Mouse (Mus musculus) hindbrain, embryonic 14.5 days (tissue): ENCODE data around the gene Adcy4. TPM values are rescaled to one million over a fixed set of nuclear protein-coding genes. Genes with fewer than 3 reads are reported as not detected.
A peak's percentile ranks its signal among the peaks of the same experiment; 100 is the strongest.
"Not testable (repeated sequence)": the region's sequence is repeated elsewhere in the genome, so short reads cannot be mapped to it uniquely, and the experiment has no call there.

Experiments used
- ATAC-seq: fragments of 200-750 bp; cut with Nextera tagmentation; 2 replicates; pipeline ENCODE4 v1.8.0; 2017; ENCODE audit warnings: moderate number of reproducible peaks, mild to moderate bottlenecking, moderate TSS enrichment, moderate library complexity; ENCODE audit not compliant: low FRiP score
- DNase-seq: peaks from one replicate; pipeline ENCODE4 v3.0.0-alpha.2; 2015; ENCODE audit warnings: low spot score
- H3K27ac ChIP-seq: fragments of 300-500 bp; sonication (generic); 2 replicates; pipeline ENCODE4 v1.5.1; 2014; ENCODE audit warnings: mild to moderate bottlenecking, moderate library complexity
- H3K27me3 ChIP-seq: fragments of 300-500 bp; sonication (generic); 2 replicates; pipeline ENCODE4 v1.6.1; 2014; ENCODE audit warnings: mild to moderate bottlenecking, low read length, mixed read lengths; ENCODE audit not compliant: control insufficient read depth, insufficient read depth
- H3K36me3 ChIP-seq: fragments of 300-500 bp; sonication (generic); replicated peaks from 2 replicates; pipeline ENCODE4 v1.6.1; 2014; ENCODE audit not compliant: control insufficient read depth, insufficient read depth
- H3K4me1 ChIP-seq: fragments of 300-500 bp; sonication (generic); replicated peaks from 2 replicates; pipeline ENCODE4 v1.6.1; 2014; ENCODE audit warnings: antibody characterized with exemption, low read length, mixed read lengths; ENCODE audit not compliant: control insufficient read depth, insufficient read depth
- H3K4me2 ChIP-seq: fragments of 300-500 bp; sonication (generic); replicated peaks from 2 replicates; pipeline ENCODE4 v1.6.1; 2014; ENCODE audit warnings: mild to moderate bottlenecking, moderate library complexity
- H3K4me3 ChIP-seq: fragments of 300-500 bp; sonication (generic); replicated peaks from 2 replicates; pipeline ENCODE4 v1.5.1; 2014; ENCODE audit warnings: mild to moderate bottlenecking, low read length
- H3K9ac ChIP-seq: fragments of 300-500 bp; sonication (generic); 2 replicates; pipeline ENCODE4 v1.6.1; 2014
- H3K9me3 ChIP-seq: fragments of 300-500 bp; sonication (generic); 2 replicates; pipeline ENCODE4 v1.6.1; 2016; ENCODE audit warnings: low read length; ENCODE audit not compliant: control insufficient read depth
- WGBS: fragments of 180-500 bp; shearing (Covaris S2); extraction: QIAGEN DNeasy Blood & Tissue Kit; methylation state at CpG from one replicate; pipeline ENCODE4 v1.1.7; 2014; 5-methylcytosine and 5-hydroxymethylcytosine counted together
- polyA plus RNA-seq: library from polyadenylated mRNA; unstranded; fragments of >200 nt; fragmentation: Nextera tagmentation; extraction: Ambion mirVana; gene quantifications from 2 replicates; pipeline ENCODE4 v1.2.1, GENCODE M21; 2014

Adcy4 gene
- polyA plus RNA-seq, 1 experiment from 2014 or later = 5.8 TPM

DNA sequence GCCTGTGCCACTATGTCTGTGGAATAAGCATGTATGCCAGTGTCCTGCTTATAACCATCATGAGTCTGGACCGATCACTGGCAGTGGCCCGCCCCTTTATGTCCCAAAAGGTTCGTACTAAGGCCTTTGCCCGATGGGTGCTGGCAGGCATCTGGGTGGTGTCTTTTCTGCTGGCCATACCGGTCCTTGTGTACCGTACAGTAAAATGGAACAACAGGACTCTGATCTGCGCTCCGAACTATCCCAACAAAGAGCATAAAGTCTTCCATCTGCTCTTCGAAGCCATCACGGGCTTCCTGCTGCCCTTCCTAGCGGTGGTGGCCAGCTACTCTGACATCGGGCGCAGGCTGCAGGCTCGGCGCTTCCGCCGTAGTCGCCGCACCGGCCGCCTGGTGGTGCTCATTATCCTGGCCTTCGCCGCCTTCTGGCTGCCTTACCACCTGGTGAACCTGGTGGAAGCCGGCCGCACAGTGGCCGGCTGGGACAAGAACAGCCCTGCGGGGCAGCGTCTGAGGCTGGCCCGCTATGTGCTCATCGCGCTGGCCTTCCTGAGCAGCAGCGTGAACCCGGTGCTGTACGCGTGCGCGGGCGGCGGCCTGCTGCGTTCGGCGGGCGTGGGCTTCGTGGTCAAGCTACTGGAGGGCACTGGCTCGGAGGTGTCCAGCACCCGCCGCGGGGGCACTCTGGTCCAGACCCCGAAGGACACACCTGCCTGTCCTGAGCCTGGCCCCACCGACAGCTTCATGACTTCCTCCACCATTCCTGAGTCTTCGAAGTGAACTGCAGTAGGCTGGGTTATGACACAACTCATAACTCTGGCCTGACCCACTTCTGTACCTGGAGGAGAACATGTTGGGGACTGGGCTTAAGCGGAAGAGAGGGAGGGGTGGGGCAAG lies 16.1 kb downstream of the Adcy4 start:
- Histone ChIP-seq H3K36me3 (no peaks in the 10 kb centered on the region), H3K9me3 (no peaks in the 10 kb centered on the region), H3K27me3 (peaks cover 60% of the 10 kb centered on the region), H3K4me2 (peak overlapping the region; percentile 55), H3K4me3 (peak overlapping the region; percentile 25), H3K4me1 (peaks cover 8% of the 10 kb centered on the region; the same call in 1 of the 2 replicates), H3K9ac (peak overlapping the region; percentile 46), H3K27ac (no peak overlapping the region)
- DNase-seq = peak; percentile 62
- WGBS = 15% methylated on average over 52 of the region's 52 CpGs
- peak; percentile 79 for ATAC-seq

GRCm38 (mm10) chr14:55765696-55766095 lies 18.2 kb downstream of the Adcy4 start, which contains the start of gene Ltb4r1:
Gene Ltb4r1 (plus strand): TSS chr14:55765962.
- Histone ChIP-seq H3K4me2 (no peak within 1 kb of the TSS), H3K4me1 (peaks cover 19% of the 10 kb centered on the region), H3K9ac (no peak within 1 kb of the TSS), H3K4me3 (no peak within 1 kb of the TSS), H3K36me3 (no peaks in the 10 kb centered on the region), H3K9me3 (no peaks in the 10 kb centered on the region), H3K27ac (no peak within 1 kb of the TSS), H3K27me3 (peaks cover 71% of the 10 kb centered on the region)
- DNase-seq (no peak), ATAC-seq (no peak)
- 87% methylated on average over 4 of the region's 4 CpGs for WGBS

GRCm38 (mm10) chr14:55763166-55763565 lies 20.7 kb downstream of the Adcy4 start:
- H3K4me3 ChIP-seq = no peak overlapping the region
- ATAC-seq = no peak
- H3K9me3 ChIP-seq = no peaks in the 10 kb centered on the region
- DNase-seq = no peak
- H3K36me3 ChIP-seq = no peaks in the 10 kb centered on the region
- no peak overlapping the region for H3K27ac ChIP-seq
- 62% methylated on average over 7 of the region's 7 CpGs for WGBS
- H3K9ac ChIP-seq = peak overlapping the region; percentile 83; the same call in 1 of the 2 replicates
- H3K27me3 ChIP-seq = peaks cover 57% of the 10 kb centered on the region
- no peak overlapping the region for H3K4me2 ChIP-seq
- H3K4me1 ChIP-seq = peaks cover 19% of the 10 kb centered on the region

DNA sequence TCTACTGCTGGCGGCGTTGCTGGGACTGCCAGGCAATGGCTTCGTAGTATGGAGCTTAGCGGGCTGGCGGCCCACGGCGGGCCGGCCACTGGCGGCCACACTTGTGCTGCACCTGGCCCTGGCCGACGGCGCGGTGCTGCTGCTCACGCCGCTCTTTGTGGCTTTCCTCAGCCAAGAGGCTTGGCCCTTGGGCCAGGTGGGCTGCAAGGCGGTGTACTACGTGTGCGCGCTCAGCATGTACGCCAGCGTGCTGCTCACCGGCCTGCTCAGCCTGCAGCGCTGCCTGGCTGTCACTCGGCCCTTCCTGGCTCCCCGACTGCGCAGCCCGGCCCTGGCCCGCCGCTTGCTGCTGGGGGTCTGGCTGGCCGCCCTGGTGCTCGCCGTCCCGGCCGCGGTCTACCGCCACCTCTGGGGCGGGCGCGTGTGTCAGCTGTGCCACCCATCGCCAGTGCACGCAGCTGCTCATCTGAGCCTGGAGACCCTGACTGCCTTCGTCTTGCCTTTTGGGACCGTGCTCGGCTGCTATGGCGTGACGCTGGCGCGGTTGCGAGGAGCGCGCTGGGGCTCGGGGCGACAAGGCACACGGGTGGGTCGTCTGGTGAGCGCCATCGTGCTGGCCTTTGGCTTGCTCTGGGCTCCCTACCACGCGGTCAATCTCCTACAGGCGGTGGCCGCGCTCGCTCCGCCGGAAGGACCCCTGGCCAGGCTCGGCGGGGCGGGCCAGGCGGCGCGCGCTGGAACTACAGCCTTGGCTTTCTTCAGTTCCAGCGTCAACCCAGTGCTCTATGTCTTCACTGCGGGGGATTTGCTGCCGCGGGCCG lies 21.7 kb downstream of the Adcy4 start:
- no peaks in the 10 kb centered on the region for H3K36me3 ChIP-seq
- DNase-seq (peak; percentile 55), ATAC-seq (peak; percentile 69)
- peak overlapping the region; percentile 83 for H3K9ac ChIP-seq
- WGBS = under 1% methylated on average over 77 of the region's 77 CpGs
- H3K4me3 ChIP-seq = peak overlapping the region; percentile 53
- no peaks in the 10 kb centered on the region for H3K9me3 ChIP-seq
- peaks cover 15% of the 10 kb centered on the region for H3K4me1 ChIP-seq
- H3K27me3 ChIP-seq = peaks cover 50% of the 10 kb centered on the region
- H3K27ac ChIP-seq = peak overlapping the region; percentile 67
- peak overlapping the region; percentile 90 for H3K4me2 ChIP-seq

DNA sequence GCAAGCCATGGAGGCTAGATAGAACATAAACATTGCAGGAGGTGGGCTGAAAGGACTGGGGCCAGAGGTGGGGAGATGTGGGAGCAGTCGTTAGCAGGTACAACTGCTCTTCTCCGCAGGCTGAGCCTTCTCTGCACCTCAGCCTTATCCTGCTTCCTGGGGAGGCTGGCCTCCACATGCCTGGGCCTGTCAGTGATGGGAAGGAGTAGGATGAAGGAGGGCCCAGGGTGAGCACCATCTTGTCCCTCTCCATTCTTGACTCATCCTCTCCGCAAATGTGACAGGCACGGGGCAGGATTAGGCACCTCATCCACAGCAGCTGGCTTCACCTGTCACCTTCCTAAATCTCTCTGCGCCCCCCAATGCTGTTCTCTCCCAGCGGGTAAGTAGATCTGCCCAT lies 22.7 kb downstream of the Adcy4 start, which contains the start of gene Ltb4r2:
Ltb4r2 (plus strand) TSS at position 266 of the 400 bp plus-strand sequence.
- ATAC-seq (no peak), DNase-seq (no peak)
- peaks cover 42% of the 10 kb centered on the region for H3K27me3 ChIP-seq
- H3K9ac ChIP-seq = peak within 1 kb of the TSS; percentile 83
- peaks cover 9% of the 10 kb centered on the region for H3K36me3 ChIP-seq
- peak within 1 kb of the TSS; percentile 67 for H3K27ac ChIP-seq
- 71% methylated on average over 6 of the region's 6 CpGs for WGBS
- H3K9me3 ChIP-seq = no peaks in the 10 kb centered on the region
- peaks cover 15% of the 10 kb centered on the region for H3K4me1 ChIP-seq
- H3K4me2 ChIP-seq = peak within 1 kb of the TSS; percentile 90
- H3K4me3 ChIP-seq = peak within 1 kb of the TSS; percentile 53

DNA sequence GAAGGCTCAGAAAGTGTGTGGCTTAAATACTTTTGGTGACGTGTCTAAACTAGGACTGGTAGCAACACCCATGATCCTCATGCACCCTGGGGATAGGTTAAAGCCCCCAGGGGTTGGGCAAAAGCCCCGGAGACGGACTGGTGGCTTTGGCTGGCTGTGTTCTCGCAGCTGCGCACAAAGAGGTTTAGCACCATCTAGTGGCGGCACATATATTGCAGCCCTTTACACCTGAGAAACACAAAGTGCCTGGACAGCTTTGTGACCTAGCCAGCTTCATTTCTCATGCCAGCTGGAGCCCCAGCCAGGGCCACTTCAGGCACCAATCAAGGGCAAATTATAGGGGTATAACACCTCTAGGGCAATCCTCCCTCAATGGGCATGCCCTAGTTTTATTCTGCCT lies 23.7 kb downstream of the Adcy4 start:
- H3K4me1 ChIP-seq = peaks cover 15% of the 10 kb centered on the region
- H3K27me3 ChIP-seq = peaks cover 32% of the 10 kb centered on the region
- not testable (repeated sequence) for ATAC-seq, H3K27ac ChIP-seq, H3K9ac ChIP-seq, H3K9me3 ChIP-seq, H3K4me3 ChIP-seq
- peak overlapping the region; percentile 32 for H3K4me2 ChIP-seq
- 3% methylated on average over 5 of the region's 6 CpGs for WGBS
- peaks cover 19% of the 10 kb centered on the region for H3K36me3 ChIP-seq
- peak; percentile 83 for DNase-seq

DNA sequence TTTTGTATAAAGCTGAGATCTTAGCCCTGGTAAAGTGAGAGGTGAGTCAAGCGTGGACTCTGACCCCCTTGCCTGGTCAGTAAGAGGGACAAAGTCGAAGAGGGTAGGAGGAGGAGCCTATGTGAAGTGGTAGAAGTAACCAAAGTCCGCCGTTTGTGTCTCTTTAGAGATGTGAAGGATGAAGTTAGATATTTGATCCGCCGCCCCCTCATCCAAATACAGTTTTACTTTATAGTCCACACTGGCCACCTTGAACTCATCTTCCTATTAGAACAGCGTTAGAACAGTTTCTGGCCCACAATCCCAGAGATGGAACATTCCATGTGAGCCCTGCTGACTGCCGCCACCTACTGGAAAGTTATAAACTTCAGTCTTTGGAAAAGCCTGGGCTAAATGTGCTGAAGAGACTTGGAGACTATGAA lies 25.5 kb downstream of the Adcy4 start, which contains the start of gene Cideb:
Cideb (minus strand) TSS at position 96 of the 422 bp plus-strand sequence.
- 0 out of 2 replicates have a peak within 1 kb of the TSS, but pooled peaks have one; percentile 2 for H3K4me2 ChIP-seq
- no peak for ATAC-seq
- H3K27me3 ChIP-seq = peaks cover 15% of the 10 kb centered on the region
- 24% methylated on average over 8 of the region's 8 CpGs for WGBS
- no peaks in the 10 kb centered on the region for H3K9me3 ChIP-seq
- H3K9ac ChIP-seq = no peak within 1 kb of the TSS
- H3K27ac ChIP-seq = no peak within 1 kb of the TSS
- peaks cover 37% of the 10 kb centered on the region for H3K36me3 ChIP-seq
- peaks cover 15% of the 10 kb centered on the region for H3K4me1 ChIP-seq
- peak; percentile 78 for DNase-seq
- H3K4me3 ChIP-seq = no peak within 1 kb of the TSS

- ATAC-seq = no peak
- no peak overlapping the region for H3K4me3 ChIP-seq
- H3K4me1 ChIP-seq = peaks cover 10% of the 10 kb centered on the region
- no peaks in the 10 kb centered on the region for H3K9me3 ChIP-seq
- peaks cover 45% of the 10 kb centered on the region for H3K36me3 ChIP-seq
- no peak overlapping the region for H3K27ac ChIP-seq
- whole genome bisulfite sequencing = 87% methylated on average over 6 of the region's 6 CpGs
- H3K27me3 ChIP-seq = peaks cover 11% of the 10 kb centered on the region
- no peak for DNase-seq
- H3K9ac ChIP-seq = no peak overlapping the region
- H3K4me2 ChIP-seq = no peak overlapping the region
Observed at GRCm38 (mm10) chr14:55757566-55757965, 26.3 kb downstream of the Adcy4 start.
